Mouse (Mus musculus) bone marrow, adult 2 months (tissue): ENCODE measurements at regions not wholly inside any gene's neighbourhood (a gene's known extent, or its start where the extent isn't known, plus 50 kb on each side); places are given as distances from the start of the nearest gene placed in this dataset.

ENCODE experiments used
- CTCF ChIP-seq: fragments of 200-500 bp; IDR thresholded peaks from 2 replicates; pipeline ENCODE4 v1.5.1; 2011; ENCODE audit warnings: low read length, control low read depth; ENCODE audit not compliant: control insufficient read depth, insufficient read depth
- POLR2A ChIP-seq: fragments of 200-500 bp; IDR thresholded peaks from 2 replicates; pipeline ENCODE4 v1.6.1; 2011; ENCODE audit warnings: low read depth, mild to moderate bottlenecking, control low read depth, low read length, borderline replicate concordance; ENCODE audit not compliant: control insufficient read depth

DNA sequence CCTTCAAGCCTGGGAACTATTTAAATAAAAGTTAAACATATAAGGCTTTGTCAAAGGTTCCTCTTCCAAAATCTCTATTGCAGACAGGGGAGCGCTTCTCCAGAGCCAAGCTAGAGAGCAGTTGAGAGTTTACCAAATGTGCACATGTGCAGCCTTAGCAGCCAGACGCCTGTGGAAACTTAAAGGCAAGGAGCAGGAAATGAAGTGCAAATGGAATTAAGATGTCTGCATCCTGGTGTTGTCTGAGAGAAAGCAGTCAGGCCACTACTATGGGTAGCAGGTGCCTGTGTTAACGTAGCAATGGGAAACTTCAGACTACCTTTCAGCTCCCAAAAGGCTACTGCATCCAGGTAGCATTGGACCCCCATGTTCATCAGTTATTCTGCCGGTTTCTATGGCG is 282.4 kb upstream of the Hnrnpa3 start:
- TF ChIP-seq CTCF (no peak), POLR2A (no peak)
